Mouse (Mus musculus) common myeloid progenitor, adult 5-6 weeks (primary cell): ENCODE measurements around the gene Abcg8. TPM values are rescaled to one million over a fixed set of nuclear protein-coding genes. Genes with fewer than 3 reads are reported as not detected.

ENCODE experiments used
- total RNA-seq: library from RNA; stranded (forward); fragments of 200-1000, 187-1606 nt; gene quantifications from 2 replicates; pipeline ENCODE4 v1.2.3, GENCODE M21; 2017

Abcg8 gene
- total RNA-seq, 1 experiment from 2014 or later: not detected

Other genes starting within 250 kb of the Abcg8 start
- 38.5 and 40.6 TPM in 2 replicates for gene Thada, start 210.1 kb upstream of the Abcg8 start, total RNA-seq
- not detected in 2 replicates for gene Plekhh2, start 164.4 kb upstream of the Abcg8 start, total RNA-seq
- 3.8 TPM in 2 replicates for gene Dync2li1, start 49.8 kb upstream of the Abcg8 start, total RNA-seq
- gene Abcg5, start 6.7 kb downstream of the Abcg8 start, total RNA-seq: not detected in 2 replicates
- 83.9 and 86.6 TPM in 2 replicates for gene Lrpprc, start 114.5 kb downstream of the Abcg8 start, total RNA-seq